Mouse (Mus musculus) spleen, adult 18-20 months (tissue): ENCODE results near the gene Smg6.

Experiments
- DNase-seq, 2 experiments: peaks; one replicate each; pipeline ENCODE4 v3.0.0; 2022; ENCODE audit warnings: mixed read lengths in 2 of 2

Gene Smg6

DNA sequence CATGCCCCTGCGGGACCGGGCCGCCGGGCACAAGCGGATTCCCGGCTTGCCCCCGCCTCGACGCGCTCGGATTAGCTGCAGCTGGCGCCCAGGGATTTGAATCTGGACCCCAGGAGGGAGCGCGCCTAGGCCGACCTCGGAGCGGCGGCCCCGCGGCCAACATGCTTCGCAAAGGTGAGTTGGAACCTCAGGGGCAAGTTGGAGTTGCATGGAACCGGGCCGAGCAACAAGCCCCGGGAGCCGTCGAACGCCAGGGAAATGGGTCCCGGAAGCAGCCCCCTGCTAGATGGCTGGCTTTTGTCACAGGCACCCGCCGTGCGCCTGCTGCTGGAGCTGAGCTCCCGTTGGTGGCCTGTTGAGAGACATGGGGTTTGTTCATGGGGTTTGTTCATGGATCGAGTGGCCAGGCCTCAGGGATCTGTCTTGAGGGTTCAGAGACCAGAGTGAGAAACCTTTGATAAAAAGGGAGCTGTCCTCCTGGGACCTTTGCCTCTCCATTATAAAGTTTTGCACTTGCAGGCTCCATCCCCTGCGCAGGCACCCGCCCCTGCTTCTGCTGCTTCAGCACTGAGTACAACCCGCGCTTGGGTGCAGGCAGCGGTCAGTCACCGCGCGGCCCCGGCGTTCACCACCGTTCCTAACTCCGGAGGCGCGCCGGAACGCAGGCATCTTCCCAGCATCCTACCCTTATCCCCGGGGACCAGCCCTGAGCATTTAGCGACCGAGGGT is 268.7 kb downstream of the Smg6 start:
- DNase-seq = peak in 1 of 2 experiments; percentile 31

DNA sequence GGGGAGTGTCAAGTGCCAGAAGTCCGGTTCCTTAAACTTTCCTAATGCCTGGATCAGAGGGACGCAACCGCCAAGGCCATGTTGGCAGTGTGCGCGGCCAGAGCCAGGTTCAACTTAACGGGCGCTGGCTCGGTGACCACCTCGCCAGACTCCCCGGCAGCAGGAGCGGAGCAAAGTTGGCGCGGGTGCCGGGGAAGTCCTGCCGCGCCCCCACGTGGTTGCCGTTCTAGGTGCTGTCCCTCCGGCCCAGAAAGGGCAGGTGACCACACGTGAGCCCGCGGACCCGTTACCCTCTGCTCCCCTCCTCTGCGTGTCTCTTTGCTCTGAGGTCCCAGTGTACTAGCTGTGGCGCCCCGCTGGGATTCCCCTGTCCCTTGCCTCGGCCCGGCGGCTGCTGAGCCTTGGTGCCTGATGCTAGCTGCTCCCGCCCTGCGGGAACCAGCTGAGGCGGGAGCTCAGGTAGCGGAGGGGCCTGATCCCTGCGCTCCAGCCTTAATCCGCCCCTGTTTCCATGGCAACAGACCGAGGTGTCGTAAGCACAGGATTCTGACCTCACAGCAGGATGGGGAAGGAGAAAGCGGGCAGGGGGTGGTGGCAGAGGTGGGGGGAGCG is 269.3 kb downstream of the Smg6 start:
- peak; percentile 30 to 66 for DNase-seq

DNA sequence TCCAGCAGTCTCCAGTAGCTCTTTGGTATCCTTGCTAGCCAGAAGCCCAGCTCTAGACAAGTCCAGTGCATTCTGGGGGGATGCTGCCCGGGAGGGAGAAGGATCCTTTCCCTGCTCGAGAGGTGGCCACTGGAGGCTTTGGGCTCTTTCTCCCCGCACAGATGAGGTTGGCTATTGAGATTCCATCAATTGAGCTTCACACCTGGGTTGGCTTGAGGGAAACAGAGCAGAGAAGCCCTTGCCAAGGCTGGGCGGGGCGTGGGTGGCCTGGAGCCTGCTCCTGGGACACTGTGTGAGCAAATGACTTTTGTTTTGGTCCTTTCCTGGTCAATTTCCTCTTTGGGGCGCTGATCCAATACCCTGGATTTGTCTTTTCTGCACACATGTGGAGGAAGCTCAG is 270.5 kb downstream of the Smg6 start:
- no peak for DNase-seq

DNA sequence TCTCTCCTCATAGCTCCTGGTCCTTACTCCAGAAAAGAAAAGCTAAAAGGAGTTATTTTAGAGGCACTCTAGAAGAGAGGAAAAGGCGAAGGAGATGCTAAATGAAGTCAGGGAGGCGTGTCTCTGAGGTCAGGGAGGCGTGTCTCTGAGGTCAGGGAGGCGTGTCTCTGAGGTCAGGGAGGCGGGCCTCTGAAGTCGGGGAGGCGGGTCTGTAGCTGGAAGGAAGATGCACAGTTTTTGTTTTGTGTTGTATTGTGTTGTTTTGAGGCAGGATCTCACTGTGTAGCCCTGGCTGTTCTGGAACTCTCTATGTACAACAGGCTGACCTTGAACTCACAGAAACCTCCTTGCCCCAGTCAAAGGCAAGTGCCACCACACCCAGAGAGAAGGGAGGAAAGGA is 272.3 kb downstream of the Smg6 start:
- DNase-seq = no peak

DNA sequence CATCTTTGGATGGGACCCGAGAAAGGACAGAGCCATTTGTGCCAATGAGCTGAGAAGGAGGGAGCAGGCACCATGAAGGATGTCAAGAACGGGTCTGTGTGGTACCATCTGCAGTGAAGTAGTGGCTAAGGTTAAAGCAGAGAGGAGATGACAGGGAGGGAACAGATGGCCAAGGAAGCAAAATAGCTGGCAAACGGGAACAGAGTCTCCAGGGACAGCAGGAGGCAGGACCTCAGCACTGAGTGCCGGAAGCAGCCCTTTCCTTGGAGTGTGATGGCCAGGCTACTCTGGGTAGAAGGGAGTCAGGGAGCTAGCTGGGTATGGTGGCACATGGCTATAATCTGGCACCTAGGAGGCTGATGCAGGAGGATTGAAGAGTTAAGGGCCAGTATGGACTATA is 273.2 kb downstream of the Smg6 start:
- no peak for DNase-seq

DNA sequence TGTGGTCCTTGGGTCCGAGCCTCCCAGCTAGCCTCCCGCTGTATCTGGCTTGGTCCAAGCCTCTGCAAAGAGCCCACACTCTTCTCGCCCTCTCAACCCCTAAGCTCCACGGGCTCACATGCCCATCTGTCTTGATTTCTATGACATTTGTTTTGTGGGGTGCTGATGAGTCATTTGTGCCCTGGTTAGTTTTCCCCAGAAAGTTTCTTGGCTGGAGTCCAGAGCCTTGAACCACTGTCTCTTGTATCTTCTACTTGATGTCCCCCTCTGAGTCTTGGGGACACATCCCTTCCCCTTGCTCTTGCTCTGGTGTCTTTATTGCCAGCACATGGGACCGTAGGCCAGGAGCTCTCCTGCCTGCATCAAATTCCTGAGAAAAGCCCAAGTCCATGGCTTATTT is 274.3 kb downstream of the Smg6 start:
- no peak for DNase-seq

DNA sequence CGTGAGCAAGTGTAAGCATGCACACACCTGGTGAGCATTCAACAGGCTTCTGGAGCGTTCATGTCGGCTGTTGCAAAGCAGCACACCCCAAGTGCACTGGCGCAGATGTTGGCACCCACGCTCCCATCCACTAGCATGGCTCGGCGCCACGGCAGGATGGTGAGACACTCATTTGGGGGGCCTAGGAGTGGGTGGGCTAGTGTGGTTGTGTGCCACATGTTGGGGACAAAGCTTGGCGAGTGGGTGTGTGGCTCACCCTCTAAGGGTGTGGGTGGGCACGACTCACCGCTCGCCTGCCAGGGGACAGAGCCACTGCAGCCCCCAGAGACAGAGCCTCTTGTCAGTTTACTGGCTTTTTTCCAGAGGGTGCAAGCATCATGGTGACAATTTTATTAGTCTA is 275.3 kb downstream of the Smg6 start:
- DNase-seq = no peak

DNA sequence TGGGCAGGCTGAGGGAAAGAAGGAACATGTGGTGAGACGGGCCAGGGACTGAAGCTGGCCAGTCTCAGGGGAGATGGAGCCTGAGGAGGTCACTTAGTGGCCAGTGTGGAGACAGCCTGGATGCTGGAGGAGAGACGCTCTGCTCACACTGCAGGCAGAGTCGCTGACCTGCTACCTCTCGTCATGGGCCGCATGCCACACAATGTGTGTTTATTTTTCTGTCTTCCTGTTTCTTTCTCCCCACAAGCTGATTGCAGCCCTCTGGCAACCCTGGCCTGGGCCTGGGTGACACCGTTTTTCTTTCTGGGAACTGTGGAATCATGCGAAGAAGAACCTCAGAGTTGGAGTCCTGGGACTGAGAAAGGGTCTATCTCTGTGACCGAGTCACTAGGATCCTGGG is 276.1 kb downstream of the Smg6 start:
- no peak for DNase-seq

DNA sequence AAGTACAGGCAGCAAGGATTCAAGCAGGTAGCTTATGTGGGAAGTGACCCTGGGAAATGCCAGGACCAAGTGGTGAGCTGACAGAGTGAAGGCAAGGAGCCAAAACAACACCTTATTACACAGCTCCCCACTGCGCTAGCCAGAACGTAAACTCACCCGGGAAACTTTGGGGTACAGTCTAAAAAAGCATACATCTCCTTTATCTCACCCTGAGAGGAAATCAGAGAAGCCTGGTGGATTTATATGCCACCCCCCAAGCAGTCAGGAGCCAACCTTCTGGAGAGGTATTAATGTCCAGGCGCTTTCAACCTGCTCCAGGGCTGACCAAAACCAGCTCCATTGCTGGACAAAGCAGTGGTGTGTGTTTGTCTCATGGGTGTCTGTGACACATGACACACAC is 278.3 kb downstream of the Smg6 start:
- no peak for DNase-seq

DNA sequence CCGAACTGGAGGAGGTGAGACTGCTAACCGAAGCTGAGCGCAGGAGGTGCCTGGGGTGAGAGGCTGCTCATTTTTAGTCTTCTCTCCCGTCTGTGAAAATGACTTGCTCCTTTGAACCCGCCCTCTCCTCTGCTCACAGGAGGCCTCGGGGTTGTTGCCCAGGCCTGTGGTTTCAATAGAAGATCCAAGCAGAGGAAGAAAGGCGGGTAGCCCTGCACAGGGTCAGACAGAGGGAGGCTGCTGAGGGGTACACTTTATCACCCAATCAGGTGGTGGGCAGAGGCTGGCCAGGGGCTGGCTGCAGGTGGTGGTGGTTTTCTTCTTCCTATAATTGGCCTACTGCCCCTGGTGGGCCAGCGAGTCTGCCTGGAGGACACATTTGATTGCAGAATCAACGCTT is 278.8 kb downstream of the Smg6 start:
- DNase-seq = no peak

DNA sequence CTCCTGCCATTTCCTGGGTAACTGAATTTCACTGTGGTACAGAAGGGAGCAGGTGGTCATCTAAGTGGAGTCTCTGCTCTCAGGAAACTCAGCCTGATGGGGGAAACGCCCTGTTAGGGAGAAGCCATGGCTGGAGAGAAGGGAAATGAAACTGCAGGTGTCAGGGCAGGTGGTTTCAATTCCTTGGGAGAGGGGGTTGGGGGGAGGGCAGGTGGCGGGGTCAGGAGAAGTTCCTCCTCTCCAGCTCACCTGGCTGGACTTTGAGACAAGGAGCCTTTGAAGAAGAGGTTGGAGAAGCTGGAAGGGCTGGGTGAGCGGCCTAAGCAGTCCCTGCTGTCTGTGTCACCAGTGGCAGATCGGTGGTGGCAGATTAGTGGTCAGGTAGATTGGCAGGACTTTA is 280.7 kb downstream of the Smg6 start:
- no peak for DNase-seq

DNA sequence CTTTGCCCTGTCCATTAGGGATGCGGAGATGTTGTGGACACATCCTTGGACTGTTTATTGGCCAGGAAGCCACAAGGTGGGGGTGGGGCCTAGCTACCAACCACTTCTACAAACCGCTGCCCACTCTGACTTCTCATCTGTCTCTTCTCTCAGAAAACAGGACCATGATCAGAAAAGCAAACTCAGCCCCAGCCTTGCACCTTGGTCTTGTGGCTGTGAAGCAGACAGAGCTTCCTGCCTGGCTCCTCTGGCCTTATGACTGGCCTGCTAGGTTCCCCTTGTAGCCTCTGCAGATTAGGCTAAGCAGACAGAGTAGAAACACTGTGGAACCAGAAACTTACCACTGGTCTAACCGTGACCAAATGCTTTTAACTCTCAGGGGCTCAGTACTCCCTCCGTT is 283.7 kb downstream of the Smg6 start:
- no peak for DNase-seq

DNA sequence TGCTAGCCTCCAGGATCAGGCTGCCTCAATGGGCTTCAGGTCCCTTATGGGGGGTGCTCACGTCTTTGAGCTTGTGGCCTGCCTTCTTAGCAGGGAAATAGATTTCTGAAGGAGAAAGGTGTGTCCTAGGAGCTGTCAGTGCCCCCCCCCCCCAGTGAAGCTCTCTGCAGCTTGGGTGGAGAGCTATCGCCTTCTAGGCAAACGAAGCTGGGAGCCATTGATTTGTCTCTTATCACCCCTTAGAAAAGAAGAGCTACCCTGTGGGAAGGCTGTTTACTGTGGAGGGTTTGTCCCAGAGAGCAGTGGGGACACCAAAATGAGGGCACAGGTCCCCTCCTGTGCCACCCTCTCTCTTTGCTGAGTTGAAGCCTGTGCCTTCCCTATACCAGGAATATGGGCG is 284.5 kb downstream of the Smg6 start:
- no peak for DNase-seq

DNA sequence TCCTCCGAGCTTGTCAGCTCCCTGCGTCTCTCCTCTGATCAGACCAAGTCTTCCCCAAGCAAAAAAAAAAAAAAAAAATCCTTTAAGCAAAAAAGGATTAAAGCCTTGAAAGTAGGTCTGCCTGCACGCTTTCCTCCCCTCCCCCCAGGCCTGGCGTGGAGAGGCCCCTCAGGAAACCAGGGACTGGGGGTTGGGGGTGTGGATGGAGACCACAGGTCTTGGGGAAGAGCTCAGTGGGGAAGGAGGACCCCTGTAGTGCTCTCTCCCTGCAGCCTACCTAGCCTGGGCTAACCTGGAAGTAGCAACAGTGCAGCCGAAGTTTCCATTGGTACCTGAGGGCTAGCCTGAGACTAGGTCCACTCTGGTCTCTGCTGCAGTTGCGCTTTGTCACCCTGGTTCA is 285.1 kb downstream of the Smg6 start:
- DNase-seq = no peak

DNA sequence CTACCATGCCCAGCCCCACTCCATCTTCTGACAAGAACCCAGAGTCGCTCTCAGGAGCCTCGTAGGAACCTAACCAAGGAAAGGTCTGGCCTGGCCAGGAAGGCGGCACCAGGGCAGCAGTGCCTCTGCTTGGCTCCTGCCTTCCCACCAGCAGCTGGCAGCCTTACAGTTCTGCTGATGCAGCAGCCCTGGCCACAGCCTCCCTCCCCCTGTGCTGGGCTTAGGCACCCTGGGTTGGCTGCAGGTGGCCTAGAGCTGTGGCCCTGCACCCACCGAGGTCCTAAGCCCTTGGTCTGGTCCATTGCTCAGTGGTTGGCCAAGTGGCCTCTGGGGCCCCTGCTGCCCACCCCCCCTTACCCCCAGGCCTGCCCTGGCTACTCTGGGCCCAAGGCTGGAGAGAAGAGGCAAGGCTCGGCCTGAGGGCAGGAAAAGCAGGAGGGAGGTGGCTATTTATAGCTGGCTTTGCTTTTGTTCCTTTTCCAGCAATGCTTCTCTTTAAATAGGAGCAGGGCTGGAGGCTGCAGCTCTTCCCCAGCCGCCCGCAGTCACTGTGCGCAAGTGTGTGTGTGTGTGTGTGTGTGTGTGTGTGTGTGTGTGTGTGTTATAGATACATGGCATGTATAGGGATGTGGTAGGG is 286.5 kb downstream of the Smg6 start:
- DNase-seq = no peak

DNA sequence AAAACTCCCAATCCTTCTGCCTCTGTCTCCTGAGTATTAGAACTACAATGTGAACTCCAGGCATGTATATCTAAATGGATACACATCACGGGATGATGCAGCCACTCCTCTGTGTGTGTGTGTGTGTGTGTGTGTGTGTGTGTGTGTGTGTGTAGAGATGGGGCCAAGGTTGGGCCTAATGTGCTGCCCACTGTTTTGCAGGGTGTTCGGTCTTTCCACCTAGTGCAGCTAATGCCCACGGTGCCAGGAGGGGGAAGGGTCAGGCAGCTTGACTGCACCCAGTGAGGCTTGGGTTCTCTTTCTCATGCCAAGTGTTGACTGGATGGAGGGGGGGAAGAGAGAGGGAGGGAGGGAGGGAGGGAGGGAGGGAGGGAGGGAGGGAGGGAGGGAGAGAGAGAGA is 287.3 kb downstream of the Smg6 start:
- DNase-seq = no peak

DNA sequence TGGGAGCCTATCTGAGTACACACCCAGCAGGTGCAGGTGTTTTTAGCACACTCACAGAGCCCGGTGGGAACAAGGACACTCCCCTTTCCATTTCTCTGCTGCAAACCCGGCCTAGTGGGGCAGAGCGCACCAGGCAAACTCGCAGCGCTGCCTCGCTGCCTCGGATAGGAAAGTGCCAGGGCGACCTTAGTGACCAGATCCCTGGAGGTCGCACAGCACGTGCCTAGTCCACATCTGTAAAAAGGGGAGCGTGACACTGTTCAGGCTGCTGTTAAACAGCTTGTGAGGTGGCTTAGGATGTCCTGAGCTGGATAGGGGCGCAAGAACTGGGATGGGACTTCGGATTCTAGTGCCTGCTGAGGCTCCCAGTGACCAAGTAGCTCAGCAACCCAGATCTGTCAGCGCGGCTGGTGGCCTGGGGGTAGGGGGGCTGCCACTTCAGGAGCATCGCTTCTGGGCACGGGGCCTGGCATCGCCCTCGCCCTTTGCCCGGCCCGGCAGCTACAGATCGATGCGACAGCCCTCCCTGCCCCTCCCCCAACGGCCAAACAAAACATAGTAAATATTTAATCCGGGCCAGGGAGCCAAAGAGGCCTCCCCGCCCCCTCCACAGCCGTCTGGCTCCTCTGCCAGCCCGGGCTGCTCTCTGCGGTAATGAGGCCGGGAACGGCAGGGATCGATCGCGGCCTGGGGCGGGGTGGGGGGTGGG is 287.9 kb downstream of the Smg6 start:
- DNase-seq = no peak
